Mouse (Mus musculus) E14TG2a.4 (cell line): ENCODE results near the gene Clta.

Experiments used
- CTCF ChIP-seq: conservative IDR thresholded peaks from 2 replicates; pipeline ENCODE4 v1.5.1; 2014; ENCODE audit warnings: low read length
- NANOG ChIP-seq: IDR thresholded peaks from 2 replicates; pipeline ENCODE4 v1.6.1; 2014; ENCODE audit warnings: borderline replicate concordance, low read length, mixed read lengths
- POU5F1 ChIP-seq: IDR thresholded peaks from 2 replicates; pipeline ENCODE4 v1.6.1; 2014; ENCODE audit warnings: low read length, borderline replicate concordance

DNA sequence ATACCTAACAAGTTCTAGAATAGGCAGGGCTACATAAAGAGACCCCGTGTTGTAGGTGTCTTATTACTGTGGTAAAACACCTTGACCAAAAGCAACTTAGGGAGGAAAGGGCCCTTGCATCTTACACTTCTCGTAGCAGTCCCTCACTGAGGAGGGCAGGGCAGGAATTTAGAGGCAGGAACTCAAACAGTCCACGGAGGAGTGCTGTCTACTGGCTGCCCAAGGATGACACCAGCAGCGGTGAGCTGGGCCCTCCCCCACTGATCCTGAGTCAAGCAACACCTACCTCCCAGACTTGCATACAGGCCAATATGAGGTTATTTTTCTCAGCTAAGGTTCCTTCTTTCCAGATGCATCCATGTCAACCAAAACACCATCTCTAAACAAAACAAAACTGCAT lies 24.0 kb upstream of the Clta start:
- TF ChIP-seq CTCF (no peak), POU5F1 (no peak), NANOG (no peak)
